Mouse (Mus musculus) retina, postnatal 1 day (tissue): Measurements from ENCODE around the gene Bglap2.

ENCODE experiments used
- DNase-seq: peaks from one replicate; pipeline ENCODE4 v3.0.0-alpha.2; 2012

Bglap2 gene

GRCm38 (mm10) chr3:88337367-88338020, 41.0 kb downstream of the Bglap2 start:
- no peak for DNase-seq

- DNase-seq = peak; percentile 98
Observed at GRCm38 (mm10) chr3:88336058-88337013, 42.2 kb downstream of the Bglap2 start, which contains the start of the genes Tmem79 and Smg5. Tmem79 (minus strand) TSS chr3:88336148. Smg5 (plus strand) TSS chr3:88336260.

- DNase-seq = no peak
Observed at GRCm38 (mm10) chr3:88335436-88336053, 43.0 kb downstream of the Bglap2 start.

GRCm38 (mm10) chr3:88334902-88335435, 43.5 kb downstream of the Bglap2 start:
- no peak for DNase-seq

- no peak for DNase-seq
Observed at GRCm38 (mm10) chr3:88334029-88334658, 44.4 kb downstream of the Bglap2 start.

- DNase-seq = peak; percentile 68
Observed at GRCm38 (mm10) chr3:88331282-88331681, 47.2 kb downstream of the Bglap2 start.

GRCm38 (mm10) chr3:88328956-88329355, 49.5 kb downstream of the Bglap2 start:
- no peak for DNase-seq
